Mouse (Mus musculus) small intestine, adult 2 months (tissue): ENCODE results near the gene Rabif.

Experiments used
- CTCF ChIP-seq: fragments of 200-500 bp; IDR thresholded peaks from 2 replicates; pipeline ENCODE4 v1.5.1; 2012; ENCODE audit warnings: low read depth, mild to moderate bottlenecking, control low read depth, inconsistent platforms, low read length, moderate library complexity, mixed read lengths; ENCODE audit not compliant: insufficient replicate concordance, insufficient read length; ENCODE audit errors: extremely low read depth
- POLR2A ChIP-seq: fragments of 200-500 bp; IDR thresholded peaks from 2 replicates; pipeline ENCODE4 v1.6.1; 2012; ENCODE audit warnings: low read depth, mild to moderate bottlenecking, control low read depth, inconsistent platforms, low read length, moderate library complexity

DNA sequence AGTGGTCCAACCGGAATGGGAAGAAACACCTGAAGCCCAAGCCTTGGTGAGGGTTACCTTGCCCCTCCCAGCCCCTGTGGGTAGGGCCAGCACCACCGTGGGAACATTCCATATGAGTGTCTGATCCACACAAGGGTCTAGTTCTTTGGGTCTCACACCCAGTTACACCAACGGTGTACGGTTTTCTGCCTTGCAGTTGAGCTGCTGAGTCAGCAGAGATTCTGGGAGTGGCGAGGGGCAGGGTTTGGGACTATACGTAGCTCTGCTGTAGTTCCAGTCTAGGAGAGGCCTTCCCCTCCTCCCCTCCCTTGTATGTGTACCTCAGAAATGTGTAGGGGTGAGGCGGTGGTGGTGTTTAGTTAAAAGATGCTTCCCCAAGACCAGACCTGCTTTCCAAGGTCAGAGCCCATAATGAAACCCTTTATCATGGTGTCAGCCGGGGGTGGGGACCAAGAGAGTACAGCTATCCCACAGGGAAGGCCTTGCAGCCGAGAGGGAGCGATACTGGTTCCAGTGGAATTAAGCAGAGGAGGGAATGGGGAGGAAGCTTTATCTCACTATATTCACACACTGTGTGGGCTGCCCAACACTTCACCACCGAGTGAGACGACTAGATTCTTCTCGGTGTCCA is 60.9 kb downstream of the Rabif start:
- TF ChIP-seq POLR2A (no peak), CTCF (no peak)
